Mouse (Mus musculus): ENCODE results near the gene Cct7.
A peak's percentile ranks its signal among the peaks of the same experiment; 100 is the strongest.

Gene Cct7

DNA sequence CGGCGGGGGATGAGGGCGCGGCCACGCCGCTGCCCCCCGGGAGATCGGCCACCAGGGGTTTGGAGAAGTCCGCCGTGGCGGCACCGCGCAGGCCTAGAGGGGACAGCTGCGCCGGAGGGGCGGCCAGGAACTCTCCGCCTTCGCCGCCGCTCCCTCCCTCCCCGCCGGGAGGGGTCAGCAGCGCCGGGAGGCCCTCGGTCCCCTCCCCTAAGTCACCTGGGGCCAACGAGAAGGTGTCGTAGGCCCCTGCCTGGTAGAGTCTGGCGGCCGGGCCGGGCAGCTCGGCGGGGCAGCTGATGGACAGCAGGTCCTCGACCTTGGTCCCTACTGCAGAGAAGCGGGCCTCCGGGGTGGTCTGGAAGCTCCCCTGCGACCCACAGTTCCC, 60.7 kb downstream of the Cct7 start:
- TF ChIP-seq POU5F1 (IDR thresholded peaks at IDR 0.05; ENCODE audit: borderline replicate concordance, low read length), result no peak
- no peak for TF ChIP-seq CTCF (conservative IDR thresholded peaks at IDR 0.05; ENCODE audit: low read length)
- no peak for TF ChIP-seq NANOG (IDR thresholded peaks at IDR 0.05; ENCODE audit: borderline replicate concordance, low read length)
- Histone ChIP-seq H3K4me3 (replicated peaks; ENCODE audit: low read length) (peak overlapping the region; percentile 80), H3K4me1 (replicated peaks; ENCODE audit: low read depth, low read length) (peaks cover 13% of the 10 kb centered on the region), H3K36me3 (ENCODE audit: insufficient read depth, low read length) (no peaks in the 10 kb centered on the region), H3K27me3 (ENCODE audit: insufficient read depth, low read length) (peaks cover 96% of the 10 kb centered on the region), H3K9me3 (ENCODE audit: low read length) (no peaks in the 10 kb centered on the region)

DNA sequence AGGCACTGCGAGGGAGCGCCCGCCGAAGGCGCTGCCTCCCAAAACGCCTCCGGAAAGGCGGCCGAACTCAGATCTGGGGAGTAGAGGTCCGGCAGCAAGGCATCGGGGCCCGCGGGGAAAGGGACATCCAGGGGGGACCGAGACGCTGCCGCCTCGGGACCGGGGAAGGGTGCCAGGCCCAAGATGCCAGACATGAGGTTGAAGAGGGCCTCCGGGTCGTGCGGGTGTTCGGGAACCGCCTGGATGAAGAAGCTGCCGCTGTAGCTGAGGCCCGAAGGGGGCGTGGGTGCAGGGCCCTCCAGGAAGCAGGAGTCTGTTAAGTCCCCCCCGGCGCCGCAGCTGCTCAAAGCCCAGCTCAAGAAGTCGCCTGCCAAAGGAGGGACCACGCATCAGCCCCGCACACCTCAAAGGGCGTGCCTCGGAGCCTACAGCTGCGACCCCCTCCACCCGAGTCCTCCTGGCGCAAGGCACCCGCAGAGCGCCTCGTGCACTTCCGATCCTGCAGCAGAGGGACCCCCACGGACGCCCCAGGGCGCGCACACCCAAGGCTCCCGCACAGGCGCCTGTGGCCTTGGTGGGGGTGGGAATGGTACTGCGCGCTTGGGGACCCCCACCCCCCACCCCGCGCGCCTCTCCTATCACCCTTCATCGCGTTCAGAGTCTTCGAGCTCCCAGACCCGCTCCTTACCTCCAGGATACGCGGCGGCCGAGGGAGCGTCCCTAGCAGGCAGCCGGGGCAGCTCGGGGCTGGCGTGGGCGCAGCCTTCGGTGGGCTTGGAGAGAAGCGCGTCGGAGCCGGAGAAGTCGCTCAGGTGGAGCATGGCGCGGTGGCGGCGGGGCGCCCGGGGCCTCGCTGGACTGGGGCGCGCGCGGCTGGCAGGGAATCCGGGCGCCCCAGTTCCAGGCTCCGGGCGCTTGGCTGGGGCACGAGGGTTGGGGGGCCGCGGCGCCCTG, 61.5 kb downstream of the Cct7 start:
- H3K4me1 ChIP-seq (replicated peaks; ENCODE audit: low read depth, low read length), result peaks cover 13% of the 10 kb centered on the region
- peak overlapping the region; percentile 80 for H3K4me3 ChIP-seq (replicated peaks; ENCODE audit: low read length)
- H3K27me3 ChIP-seq (ENCODE audit: insufficient read depth, low read length), result peaks cover 90% of the 10 kb centered on the region
- peaks cover 3% of the 10 kb centered on the region; the same call in 1 of the 2 replicates for H3K9me3 ChIP-seq (ENCODE audit: low read length)
- no peaks in the 10 kb centered on the region for H3K36me3 ChIP-seq (ENCODE audit: insufficient read depth, low read length)
- TF ChIP-seq POU5F1 (IDR thresholded peaks at IDR 0.05; ENCODE audit: borderline replicate concordance, low read length) (no peak), NANOG (IDR thresholded peaks at IDR 0.05; ENCODE audit: borderline replicate concordance, low read length) (no peak), CTCF (conservative IDR thresholded peaks at IDR 0.05; ENCODE audit: low read length) (no peak)

DNA sequence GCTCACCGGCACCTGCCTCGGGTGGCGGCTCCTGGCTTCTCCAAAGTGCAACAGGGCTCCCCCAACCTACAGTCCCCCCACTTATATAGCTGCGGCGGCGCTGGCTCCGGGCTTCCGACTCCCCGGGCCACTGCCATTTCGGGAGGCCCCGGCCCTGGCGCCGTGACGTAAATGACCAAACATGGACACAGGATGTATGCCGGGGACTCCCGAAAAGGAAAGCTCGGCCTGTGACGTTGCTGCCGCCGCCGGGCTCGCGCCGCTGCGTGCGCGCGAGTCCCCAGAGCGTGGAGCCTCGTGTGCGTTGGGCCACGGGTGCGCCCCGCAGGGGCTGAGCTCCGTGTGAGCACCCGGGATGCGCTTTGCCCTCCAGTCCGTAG, 62.2 kb downstream of the Cct7 start, which contains the start of gene Egr4:
Gene Egr4, minus strand, starts transcription at position 59 of the 380 bp plus-strand sequence.
- Histone ChIP-seq H3K4me3 (replicated peaks; ENCODE audit: low read length) (peak within 1 kb of the TSS; percentile 80), H3K4me1 (replicated peaks; ENCODE audit: low read depth, low read length) (peaks cover 13% of the 10 kb centered on the region), H3K27me3 (ENCODE audit: insufficient read depth, low read length) (peaks cover 83% of the 10 kb centered on the region), H3K9me3 (ENCODE audit: low read length) (peaks cover 5% of the 10 kb centered on the region; the same call in 1 of the 2 replicates), H3K36me3 (ENCODE audit: insufficient read depth, low read length) (no peaks in the 10 kb centered on the region)
- TF ChIP-seq NANOG (IDR thresholded peaks at IDR 0.05; ENCODE audit: borderline replicate concordance, low read length) (no peak), CTCF (conservative IDR thresholded peaks at IDR 0.05; ENCODE audit: low read length) (no peak), POU5F1 (IDR thresholded peaks at IDR 0.05; ENCODE audit: borderline replicate concordance, low read length) (no peak)

DNA sequence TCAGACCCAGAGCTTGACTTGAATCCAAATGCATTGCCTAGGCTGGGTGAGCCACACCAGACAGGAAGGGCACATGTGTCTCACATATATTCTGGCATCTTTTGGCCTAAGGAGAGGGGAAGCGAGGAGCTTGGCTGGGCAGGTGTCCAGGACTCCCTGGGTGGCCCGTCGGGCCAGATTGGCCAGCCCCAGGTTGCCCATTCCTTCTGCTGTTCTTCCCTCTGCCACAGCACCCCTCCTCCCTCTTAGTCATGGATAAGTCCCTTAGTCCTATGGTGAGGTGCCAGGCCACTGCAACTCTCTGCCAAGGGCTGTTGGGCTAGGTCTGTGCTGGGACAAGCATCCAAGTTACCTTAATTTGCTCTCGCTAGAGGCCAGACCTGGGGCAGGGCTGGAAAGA, 64.6 kb downstream of the Cct7 start:
- Histone ChIP-seq H3K4me3 (replicated peaks; ENCODE audit: low read length) (no peak overlapping the region), H3K9me3 (ENCODE audit: low read length) (peaks cover 5% of the 10 kb centered on the region; the same call in 1 of the 2 replicates), H3K27me3 (ENCODE audit: insufficient read depth, low read length) (peaks cover 64% of the 10 kb centered on the region), H3K4me1 (replicated peaks; ENCODE audit: low read depth, low read length) (peaks cover 19% of the 10 kb centered on the region), H3K36me3 (ENCODE audit: insufficient read depth, low read length) (no peaks in the 10 kb centered on the region)
- TF ChIP-seq CTCF (conservative IDR thresholded peaks at IDR 0.05; ENCODE audit: low read length), result no peak
- TF ChIP-seq NANOG (IDR thresholded peaks at IDR 0.05; ENCODE audit: borderline replicate concordance, low read length), result no peak
- TF ChIP-seq POU5F1 (IDR thresholded peaks at IDR 0.05; ENCODE audit: borderline replicate concordance, low read length), result no peak

Measured in E14TG2a.4 (cell line).